Mouse (Mus musculus): ENCODE measurements around the gene Gm42715. TPM values are rescaled to one million over a fixed set of nuclear protein-coding genes. Genes with fewer than 3 reads are reported as not detected.

Gm42715 gene
- 15.9 and 18.0 TPM in 2 replicates for polyA plus RNA-seq (2016; fragmentation: Nextera tagmentation; extraction: Ambion mirVana)

GRCm38 (mm10) chr7:127519284-127519683, at the start of gene Gm42715:
Gene Gm42715, plus strand, starts transcription at chr7:127519584.
- Histone ChIP-seq H3K4me2 (no peak within 1 kb of the TSS), H3K27me3 (no peaks in the 10 kb centered on the region), H3K36me3 (peaks cover 91% of the 10 kb centered on the region), H3K9ac (replicated peaks) (no peak within 1 kb of the TSS), H3K9me3 (no peaks in the 10 kb centered on the region), H3K4me1 (replicated peaks) (no peaks in the 10 kb centered on the region), H3K27ac (no peak within 1 kb of the TSS), H3K4me3 (replicated peaks) (no peak within 1 kb of the TSS)
- 93% methylated on average over 3 of the region's 3 CpGs for WGBS
- no peak for ATAC-seq (ENCODE audit: insufficient number of reproducible peaks, insufficient read depth, low FRiP score, low TSS enrichment, low read depth)

- peak overlapping the region; percentile 96 for H3K27ac ChIP-seq
- peaks cover 59% of the 10 kb centered on the region for H3K36me3 ChIP-seq
- no peak for ATAC-seq (ENCODE audit: insufficient number of reproducible peaks, insufficient read depth, low FRiP score, low TSS enrichment, low read depth)
Observed at GRCm38 (mm10) chr7:127470011-127470715, 49.2 kb upstream of the Gm42715 start.

GRCm38 (mm10) chr7:127470743-127471645, 48.4 kb upstream of the Gm42715 start:
- H3K4me3 ChIP-seq (replicated peaks): peak overlapping the region; percentile 84
- H3K4me2 ChIP-seq: peak overlapping the region; percentile 96
- H3K9me3 ChIP-seq: no peaks in the 10 kb centered on the region
- peak overlapping the region; percentile 87 for H3K9ac ChIP-seq (replicated peaks)
- WGBS: under 1% methylated on average over 46 of the region's 46 CpGs
- peaks cover 60% of the 10 kb centered on the region for H3K36me3 ChIP-seq
- H3K27me3 ChIP-seq: no peaks in the 10 kb centered on the region
- ATAC-seq (ENCODE audit: insufficient number of reproducible peaks, insufficient read depth, low FRiP score, low TSS enrichment, low read depth): peak; percentile 89
- H3K27ac ChIP-seq: peak overlapping the region; percentile 96
- H3K4me1 ChIP-seq (replicated peaks): peaks cover 10% of the 10 kb centered on the region

More at GRCm38 (mm10) chr7:127470011-127470715, 49.2 kb upstream of the Gm42715 start:
- 8% methylated on average over 10 of the region's 10 CpGs for WGBS
- H3K4me2 ChIP-seq: peak overlapping the region; percentile 96
- peak overlapping the region; percentile 87 for H3K9ac ChIP-seq (replicated peaks)
- H3K4me1 ChIP-seq (replicated peaks): peaks cover 10% of the 10 kb centered on the region
- no peaks in the 10 kb centered on the region for H3K27me3 ChIP-seq
- peak overlapping the region; percentile 84 for H3K4me3 ChIP-seq (replicated peaks)
- no peaks in the 10 kb centered on the region for H3K9me3 ChIP-seq

GRCm38 (mm10) chr7:127471646-127472010, 47.8 kb upstream of the Gm42715 start:
- Histone ChIP-seq H3K4me2 (peak overlapping the region; percentile 96), H3K9me3 (no peaks in the 10 kb centered on the region), H3K27ac (peak overlapping the region; percentile 96), H3K4me1 (replicated peaks) (peaks cover 10% of the 10 kb centered on the region), H3K9ac (replicated peaks) (peak overlapping the region; percentile 87), H3K36me3 (peaks cover 59% of the 10 kb centered on the region), H3K27me3 (no peaks in the 10 kb centered on the region), H3K4me3 (replicated peaks) (peak overlapping the region; percentile 84)
- WGBS: under 1% methylated on average over 23 of the region's 25 CpGs
- peak; percentile 8; the same call in 1 of the 2 replicates for ATAC-seq (ENCODE audit: insufficient number of reproducible peaks, insufficient read depth, low FRiP score, low TSS enrichment, low read depth)

- peaks cover 59% of the 10 kb centered on the region for H3K36me3 ChIP-seq
- peaks cover 14% of the 10 kb centered on the region for H3K4me1 ChIP-seq (replicated peaks)
- no peaks in the 10 kb centered on the region for H3K27me3 ChIP-seq
- H3K4me2 ChIP-seq: peak overlapping the region; percentile 96
- peak overlapping the region; percentile 87 for H3K9ac ChIP-seq (replicated peaks)
- H3K9me3 ChIP-seq: no peaks in the 10 kb centered on the region
- H3K27ac ChIP-seq: peak overlapping the region; percentile 96
- peak overlapping the region; percentile 84 for H3K4me3 ChIP-seq (replicated peaks)
- no peak for ATAC-seq (ENCODE audit: insufficient number of reproducible peaks, insufficient read depth, low FRiP score, low TSS enrichment, low read depth)
- 2% methylated on average over 7 of the region's 7 CpGs for WGBS
Observed at GRCm38 (mm10) chr7:127472060-127472459, 47.3 kb upstream of the Gm42715 start.

GRCm38 (mm10) chr7:127473705-127474104, 45.7 kb upstream of the Gm42715 start:
- H3K36me3 ChIP-seq: peaks cover 46% of the 10 kb centered on the region
- no peak for ATAC-seq (ENCODE audit: insufficient number of reproducible peaks, insufficient read depth, low FRiP score, low TSS enrichment, low read depth)

GRCm38 (mm10) chr7:127474378-127475070, 44.9 kb upstream of the Gm42715 start:
- WGBS: 81% methylated on average over 6 of the region's 6 CpGs
- Histone ChIP-seq H3K4me1 (replicated peaks) (peaks cover 17% of the 10 kb centered on the region), H3K27me3 (no peaks in the 10 kb centered on the region), H3K36me3 (peaks cover 40% of the 10 kb centered on the region), H3K4me2 (no peak overlapping the region), H3K4me3 (replicated peaks) (no peak overlapping the region), H3K27ac (no peak overlapping the region), H3K9ac (replicated peaks) (no peak overlapping the region), H3K9me3 (no peaks in the 10 kb centered on the region)
- no peak for ATAC-seq (ENCODE audit: insufficient number of reproducible peaks, insufficient read depth, low FRiP score, low TSS enrichment, low read depth)

More at GRCm38 (mm10) chr7:127473705-127474104, 45.7 kb upstream of the Gm42715 start:
- no peak overlapping the region for H3K4me2 ChIP-seq
- no peaks in the 10 kb centered on the region for H3K9me3 ChIP-seq
- peaks cover 17% of the 10 kb centered on the region for H3K4me1 ChIP-seq (replicated peaks)
- no peak overlapping the region for H3K27ac ChIP-seq
- WGBS: 82% methylated on average over 5 of the region's 5 CpGs
- H3K4me3 ChIP-seq (replicated peaks): no peak overlapping the region
- H3K9ac ChIP-seq (replicated peaks): no peak overlapping the region
- no peaks in the 10 kb centered on the region for H3K27me3 ChIP-seq

GRCm38 (mm10) chr7:127475186-127475740, 44.1 kb upstream of the Gm42715 start:
- H3K4me3 ChIP-seq (replicated peaks): no peak overlapping the region
- H3K4me2 ChIP-seq: no peak overlapping the region
- H3K9ac ChIP-seq (replicated peaks): no peak overlapping the region
- ATAC-seq (ENCODE audit: insufficient number of reproducible peaks, insufficient read depth, low FRiP score, low TSS enrichment, low read depth): no peak
- H3K27ac ChIP-seq: no peak overlapping the region
- peaks cover 25% of the 10 kb centered on the region for H3K4me1 ChIP-seq (replicated peaks)
- 93% methylated on average over 11 of the region's 11 CpGs for WGBS
- no peaks in the 10 kb centered on the region for H3K27me3 ChIP-seq
- peaks cover 41% of the 10 kb centered on the region for H3K36me3 ChIP-seq
- no peaks in the 10 kb centered on the region for H3K9me3 ChIP-seq

- peaks cover 51% of the 10 kb centered on the region for H3K36me3 ChIP-seq
- 96% methylated on average over 11 of the region's 11 CpGs for WGBS
- no peak overlapping the region for H3K9ac ChIP-seq (replicated peaks)
- ATAC-seq (ENCODE audit: insufficient number of reproducible peaks, insufficient read depth, low FRiP score, low TSS enrichment, low read depth): no peak
- peaks cover 33% of the 10 kb centered on the region for H3K4me1 ChIP-seq (replicated peaks)
- H3K9me3 ChIP-seq: no peaks in the 10 kb centered on the region
- no peak overlapping the region for H3K27ac ChIP-seq
- H3K4me2 ChIP-seq: no peak overlapping the region
- H3K27me3 ChIP-seq: no peaks in the 10 kb centered on the region
- 0 out of 2 replicates have a peak overlapping the region, but pooled peaks have one; percentile 4 for H3K4me3 ChIP-seq (replicated peaks)
Observed at GRCm38 (mm10) chr7:127476336-127476735, 43.0 kb upstream of the Gm42715 start.

- no peak for ATAC-seq (ENCODE audit: insufficient number of reproducible peaks, insufficient read depth, low FRiP score, low TSS enrichment, low read depth)
- Histone ChIP-seq H3K9ac (replicated peaks) (peak overlapping the region; percentile 51), H3K4me2 (peak overlapping the region; percentile 98), H3K9me3 (no peaks in the 10 kb centered on the region), H3K27me3 (no peaks in the 10 kb centered on the region), H3K4me3 (replicated peaks) (peak overlapping the region; percentile 99), H3K27ac (no peak overlapping the region; the same call in 1 of the 2 replicates), H3K36me3 (peaks cover 56% of the 10 kb centered on the region), H3K4me1 (replicated peaks) (peaks cover 31% of the 10 kb centered on the region)
- WGBS: 82% methylated on average over 4 of the region's 4 CpGs
Observed at GRCm38 (mm10) chr7:127476855-127477254, 42.5 kb upstream of the Gm42715 start.
